Mouse (Mus musculus) forebrain, embryonic 13.5 days (tissue): ENCODE measurements around the gene Vav3. TPM values are rescaled to one million over a fixed set of nuclear protein-coding genes. Genes with fewer than 3 reads are reported as not detected.

ENCODE experiments used
- ATAC-seq: fragments of 200-750 bp; cut with Nextera tagmentation; 2 replicates; pipeline ENCODE4 v1.8.0; 2017
- H3K27ac ChIP-seq: fragments of 300-500 bp; sonication (generic); 2 replicates; pipeline ENCODE4 v1.5.1; 2015; ENCODE audit warnings: inconsistent platforms, mild to moderate bottlenecking, moderate library complexity
- H3K27me3 ChIP-seq: fragments of 300-500 bp; sonication (generic); 2 replicates; pipeline ENCODE4 v1.6.1; 2015; ENCODE audit warnings: mild to moderate bottlenecking, inconsistent platforms
- H3K36me3 ChIP-seq: fragments of 300-500 bp; sonication (generic); 2 replicates; pipeline ENCODE4 v1.6.1; 2015; ENCODE audit warnings: mild to moderate bottlenecking, inconsistent platforms; ENCODE audit not compliant: poor library complexity, severe bottlenecking
- H3K4me1 ChIP-seq: fragments of 300-500 bp; sonication (generic); 2 replicates; pipeline ENCODE4 v1.6.1; 2015; ENCODE audit warnings: inconsistent platforms
- H3K4me2 ChIP-seq: fragments of 300-500 bp; sonication (generic); 2 replicates; pipeline ENCODE4 v1.6.1; 2015; ENCODE audit warnings: inconsistent platforms, mild to moderate bottlenecking, moderate library complexity
- H3K4me3 ChIP-seq: fragments of 300-500 bp; sonication (generic); 2 replicates; pipeline ENCODE4 v1.5.1; 2015; ENCODE audit warnings: mild to moderate bottlenecking, inconsistent platforms
- H3K9ac ChIP-seq: fragments of 300-500 bp; sonication (generic); 2 replicates; pipeline ENCODE4 v1.6.1; 2015; ENCODE audit warnings: mild to moderate bottlenecking, inconsistent platforms
- H3K9me3 ChIP-seq: fragments of 300-500 bp; sonication (generic); replicated peaks from 2 replicates; pipeline ENCODE4 v1.6.1; 2016; ENCODE audit warnings: inconsistent platforms
- WGBS: fragments of 180-500 bp; shearing (Covaris S2); methylation state at CpG from one replicate; pipeline ENCODE4 v1.1.7; 2015; 5-methylcytosine and 5-hydroxymethylcytosine counted together
- polyA plus RNA-seq: library from polyadenylated mRNA; unstranded; fragments of >200 nt; fragmentation: Nextera tagmentation; extraction: Ambion mirVana; gene quantifications from 2 replicates; pipeline ENCODE4 v1.2.1, GENCODE M21; 2015

The Vav3 gene
- polyA plus RNA-seq, 1 experiment from 2014 or later, result 10.1 TPM

GRCm38 (mm10) chr3:109622816-109623215 lies 282.4 kb downstream of the Vav3 start:
- H3K36me3 ChIP-seq, result no peaks in the 10 kb centered on the region
- 68% methylated on average over 1 of the region's 1 CpGs for WGBS
- H3K9me3 ChIP-seq, result no peaks in the 10 kb centered on the region
- 0 out of 2 replicates have a peak, but pooled peaks cover 3% of the 10 kb centered on the region for H3K4me1 ChIP-seq
- no peak overlapping the region for H3K9ac ChIP-seq
- no peaks in the 10 kb centered on the region for H3K27me3 ChIP-seq
- no peak overlapping the region for H3K27ac ChIP-seq
- no peak overlapping the region for H3K4me2 ChIP-seq
- no peak overlapping the region for H3K4me3 ChIP-seq
- 0 out of 2 replicates have a peak, but pooled peaks have one; percentile 33 for ATAC-seq

DNA sequence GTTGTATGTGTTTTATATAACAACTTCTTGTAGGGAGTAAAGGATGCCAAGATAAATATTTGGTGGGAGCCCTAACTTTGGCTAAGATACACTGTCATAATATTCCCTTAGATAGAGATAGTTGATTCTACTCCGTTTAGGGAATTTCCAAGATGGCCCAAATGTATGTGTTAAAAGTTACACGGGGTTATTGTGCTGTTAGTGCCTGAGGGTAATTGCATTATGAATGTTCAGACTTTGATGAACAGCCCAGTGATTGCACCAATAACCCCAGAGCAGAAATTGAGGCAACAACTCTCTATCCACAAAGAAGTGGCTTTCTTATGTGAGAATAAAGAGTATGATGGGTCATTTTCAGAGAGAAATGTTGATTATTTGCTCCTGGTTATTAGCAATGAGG lies 283.3 kb downstream of the Vav3 start:
- Histone ChIP-seq H3K27me3 (no peaks in the 10 kb centered on the region), H3K4me1 (0 out of 2 replicates have a peak, but pooled peaks cover 3% of the 10 kb centered on the region), H3K4me3 (no peak overlapping the region), H3K27ac (no peak overlapping the region), H3K4me2 (no peak overlapping the region), H3K9ac (no peak overlapping the region), H3K36me3 (no peaks in the 10 kb centered on the region), H3K9me3 (no peaks in the 10 kb centered on the region)
- WGBS, result 85% methylated on average over 2 of the region's 2 CpGs
- no peak for ATAC-seq

DNA sequence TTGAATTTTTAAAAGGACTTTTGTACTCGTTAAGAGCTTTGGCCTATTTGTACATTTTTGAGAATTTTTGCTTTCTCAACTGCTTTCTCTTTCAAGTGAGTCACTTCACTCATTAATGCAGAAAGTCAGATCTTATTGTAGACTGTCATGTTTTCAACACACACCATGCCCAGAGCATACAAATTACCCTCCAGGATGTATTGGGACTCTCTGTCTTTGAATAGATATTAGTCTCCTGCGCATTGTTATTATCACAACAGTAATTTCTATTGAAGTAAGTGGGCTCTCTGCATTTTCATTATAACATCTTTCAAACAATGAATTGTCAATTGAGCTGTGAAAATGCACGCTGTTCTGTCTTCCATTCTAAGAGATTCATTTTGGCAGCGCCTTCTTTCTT lies 295.6 kb downstream of the Vav3 start:
- no peak overlapping the region for H3K9ac ChIP-seq
- ATAC-seq, result peak; percentile 43; the same call in 1 of the 2 replicates
- H3K27me3 ChIP-seq, result no peaks in the 10 kb centered on the region
- H3K9me3 ChIP-seq, result no peaks in the 10 kb centered on the region
- no peak overlapping the region for H3K27ac ChIP-seq
- H3K36me3 ChIP-seq, result no peaks in the 10 kb centered on the region
- no peak overlapping the region for H3K4me2 ChIP-seq
- 36% methylated on average over 4 of the region's 4 CpGs for WGBS
- peaks cover 10% of the 10 kb centered on the region for H3K4me1 ChIP-seq
- H3K4me3 ChIP-seq, result no peak overlapping the region

DNA sequence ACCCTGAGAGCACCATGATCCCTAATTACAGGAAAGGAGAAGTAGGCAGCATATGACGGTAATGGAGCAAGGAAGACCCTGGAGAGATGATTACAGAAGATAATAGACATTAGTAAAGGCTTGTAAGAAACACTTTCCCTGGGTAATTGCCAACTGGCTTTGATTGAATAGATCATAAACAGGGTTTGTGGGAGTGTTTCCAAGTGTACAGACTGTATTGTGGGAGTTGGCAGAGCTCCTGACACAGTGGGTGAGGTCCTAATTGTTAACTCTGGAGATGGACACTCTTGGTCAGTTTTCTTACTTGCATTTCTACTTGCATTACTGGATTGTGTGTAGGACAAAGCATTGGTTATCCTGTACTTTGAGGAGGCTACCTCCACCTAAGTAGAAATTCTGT lies 298.9 kb downstream of the Vav3 start:
- Histone ChIP-seq H3K9ac (no peak overlapping the region), H3K4me3 (no peak overlapping the region), H3K27ac (no peak overlapping the region), H3K27me3 (no peaks in the 10 kb centered on the region), H3K9me3 (no peaks in the 10 kb centered on the region), H3K4me2 (no peak overlapping the region), H3K4me1 (peaks cover 10% of the 10 kb centered on the region), H3K36me3 (no peaks in the 10 kb centered on the region)
- 43% methylated on average over 1 of the region's 1 CpGs for WGBS
- no peak for ATAC-seq

DNA sequence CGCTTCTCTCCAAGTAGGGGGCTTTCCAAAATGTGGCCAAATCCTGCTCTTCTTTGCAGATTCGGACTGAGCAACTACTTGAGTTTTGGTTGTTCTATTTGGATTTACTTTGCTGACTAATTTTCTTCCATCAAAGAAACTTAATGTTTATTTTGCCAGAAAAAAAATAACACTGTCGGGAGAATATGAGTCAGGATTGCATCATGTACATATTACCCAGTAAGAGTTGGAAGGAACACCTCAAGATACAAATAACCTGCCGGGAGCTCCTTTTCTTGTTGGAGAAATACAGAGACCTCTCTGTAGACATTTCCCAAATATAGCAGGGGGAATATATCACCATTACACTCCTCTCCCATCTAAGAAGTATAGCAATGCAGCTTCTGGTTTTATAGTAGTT lies 300.3 kb downstream of the Vav3 start:
- Histone ChIP-seq H3K9ac (no peak overlapping the region), H3K27ac (no peak overlapping the region), H3K4me1 (peaks cover 10% of the 10 kb centered on the region), H3K36me3 (no peaks in the 10 kb centered on the region), H3K4me2 (no peak overlapping the region), H3K27me3 (no peaks in the 10 kb centered on the region), H3K9me3 (no peaks in the 10 kb centered on the region), H3K4me3 (no peak overlapping the region)
- WGBS, result 84% methylated on average over 4 of the region's 4 CpGs
- no peak for ATAC-seq

GRCm38 (mm10) chr3:109648242-109648641 lies 307.8 kb downstream of the Vav3 start:
- no peak overlapping the region for H3K4me2 ChIP-seq
- no peaks in the 10 kb centered on the region for H3K9me3 ChIP-seq
- no peaks in the 10 kb centered on the region for H3K4me1 ChIP-seq
- H3K36me3 ChIP-seq, result no peaks in the 10 kb centered on the region
- H3K27ac ChIP-seq, result no peak overlapping the region
- WGBS, result 86% methylated on average over 2 of the region's 2 CpGs
- no peaks in the 10 kb centered on the region for H3K27me3 ChIP-seq
- ATAC-seq, result no peak
- H3K9ac ChIP-seq, result no peak overlapping the region
- no peak overlapping the region for H3K4me3 ChIP-seq

DNA sequence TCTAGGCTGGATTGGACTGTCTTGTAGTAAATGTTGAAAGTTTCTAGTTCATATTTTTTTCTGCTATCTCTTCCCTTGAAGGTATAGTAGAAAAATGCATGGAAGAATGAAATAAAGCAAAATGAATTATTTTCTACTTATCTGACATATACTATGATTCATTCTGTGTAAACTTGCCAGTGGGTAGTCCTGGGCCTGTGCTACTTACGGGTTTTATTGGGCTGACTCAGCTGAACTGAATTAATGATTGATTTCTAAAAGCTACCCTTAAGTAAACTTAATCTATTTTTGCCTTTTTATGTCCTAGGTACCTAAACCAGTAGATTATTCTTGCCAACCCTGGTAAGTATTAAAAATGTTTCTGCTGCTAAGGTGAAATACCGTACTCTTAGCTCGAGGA lies 311.0 kb downstream of the Vav3 start:
- 93% methylated on average over 3 of the region's 3 CpGs for WGBS
- H3K27ac ChIP-seq, result no peak overlapping the region
- H3K27me3 ChIP-seq, result no peaks in the 10 kb centered on the region
- H3K36me3 ChIP-seq, result no peaks in the 10 kb centered on the region
- ATAC-seq, result no peak
- H3K4me2 ChIP-seq, result no peak overlapping the region
- H3K4me1 ChIP-seq, result no peaks in the 10 kb centered on the region
- no peak overlapping the region for H3K9ac ChIP-seq
- no peaks in the 10 kb centered on the region for H3K9me3 ChIP-seq
- H3K4me3 ChIP-seq, result no peak overlapping the region

- H3K36me3 ChIP-seq, result no peaks in the 10 kb centered on the region
- WGBS, result 72% methylated on average over 12 of the region's 12 CpGs
- no peak overlapping the region for H3K9ac ChIP-seq
- ATAC-seq, result 0 out of 2 replicates have a peak, but pooled peaks have one; percentile 27
- no peaks in the 10 kb centered on the region for H3K27me3 ChIP-seq
- no peak overlapping the region for H3K4me2 ChIP-seq
- no peaks in the 10 kb centered on the region for H3K4me1 ChIP-seq
- H3K27ac ChIP-seq, result no peak overlapping the region
- H3K9me3 ChIP-seq, result no peaks in the 10 kb centered on the region
- H3K4me3 ChIP-seq, result no peak overlapping the region
Observed at GRCm38 (mm10) chr3:109652860-109653631, 312.6 kb downstream of the Vav3 start.

DNA sequence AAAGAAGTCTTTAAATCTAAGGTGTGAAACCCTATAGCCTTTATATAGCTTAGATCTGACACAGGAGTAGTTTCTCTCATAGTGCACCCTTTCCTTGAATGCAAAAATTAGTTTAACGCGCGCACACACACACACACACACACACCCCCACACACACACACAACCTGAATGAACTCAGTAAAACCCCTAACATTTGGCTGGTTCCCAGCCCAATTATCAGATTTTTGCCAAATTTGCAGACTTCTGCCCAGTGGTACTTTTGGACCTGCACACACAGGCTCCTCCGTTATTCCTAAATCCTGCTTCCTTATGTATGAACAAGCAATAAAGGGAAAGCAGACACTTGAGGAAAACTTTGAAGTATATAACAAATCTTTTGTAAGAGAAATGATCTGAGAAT lies 313.9 kb downstream of the Vav3 start:
- Histone ChIP-seq H3K4me3 (no peak overlapping the region), H3K4me2 (no peak overlapping the region), H3K36me3 (no peaks in the 10 kb centered on the region), H3K9me3 (no peaks in the 10 kb centered on the region), H3K9ac (no peak overlapping the region), H3K4me1 (no peaks in the 10 kb centered on the region), H3K27me3 (no peaks in the 10 kb centered on the region), H3K27ac (no peak overlapping the region)
- 93% methylated on average over 4 of the region's 4 CpGs for WGBS
- no peak for ATAC-seq

DNA sequence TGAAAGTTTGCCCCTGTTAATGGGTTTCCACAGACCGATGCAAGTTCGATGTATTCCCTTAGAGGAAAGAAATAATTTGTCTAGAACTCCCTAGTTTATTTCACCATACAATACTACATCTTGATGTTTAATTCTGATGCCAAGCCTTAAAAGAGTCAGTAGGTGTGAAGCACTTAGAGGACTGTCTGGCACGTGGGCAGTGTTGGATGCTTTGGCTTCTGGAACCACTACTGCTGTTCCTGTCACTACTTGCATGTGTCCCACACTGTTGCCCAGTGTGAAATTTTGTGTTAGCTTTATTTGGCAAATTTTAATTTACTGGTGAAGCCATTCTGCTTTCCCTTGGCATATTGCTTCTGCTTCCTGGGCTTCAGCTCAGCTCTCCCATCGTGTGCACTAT lies 331.3 kb downstream of the Vav3 start:
- no peaks in the 10 kb centered on the region for H3K4me1 ChIP-seq
- H3K4me2 ChIP-seq, result no peak overlapping the region
- H3K9ac ChIP-seq, result no peak overlapping the region
- 93% methylated on average over 4 of the region's 4 CpGs for WGBS
- no peak overlapping the region for H3K27ac ChIP-seq
- H3K36me3 ChIP-seq, result no peaks in the 10 kb centered on the region
- ATAC-seq, result 0 out of 2 replicates have a peak, but pooled peaks have one; percentile 24
- H3K9me3 ChIP-seq, result no peaks in the 10 kb centered on the region
- no peaks in the 10 kb centered on the region for H3K27me3 ChIP-seq
- no peak overlapping the region for H3K4me3 ChIP-seq

DNA sequence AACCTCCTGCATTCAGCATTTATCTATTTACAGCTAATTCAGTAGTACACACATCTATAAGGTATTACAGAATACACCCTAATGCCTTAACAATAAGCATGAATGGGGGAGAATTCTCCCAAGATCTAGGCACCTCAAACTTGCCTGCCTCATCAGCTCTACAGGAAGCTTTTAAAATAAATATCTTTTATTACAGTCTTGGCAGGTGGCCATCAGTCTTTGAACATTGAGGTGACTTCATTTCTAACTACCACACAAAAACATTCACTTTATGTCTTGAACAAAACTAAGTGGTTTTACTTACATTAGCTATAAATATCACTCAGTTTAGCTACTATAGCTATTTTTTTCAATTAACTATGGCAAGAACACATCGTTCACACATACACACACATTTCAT lies 332.5 kb downstream of the Vav3 start:
- Histone ChIP-seq H3K4me1 (no peaks in the 10 kb centered on the region), H3K9ac (no peak overlapping the region), H3K4me2 (no peak overlapping the region), H3K27ac (no peak overlapping the region), H3K36me3 (no peaks in the 10 kb centered on the region), H3K27me3 (no peaks in the 10 kb centered on the region), H3K4me3 (no peak overlapping the region), H3K9me3 (no peaks in the 10 kb centered on the region)
- no peak for ATAC-seq
- 89% methylated on average over 1 of the region's 1 CpGs for WGBS

- 76% methylated on average over 2 of the region's 2 CpGs for WGBS
- Histone ChIP-seq H3K27me3 (no peaks in the 10 kb centered on the region), H3K27ac (no peak overlapping the region), H3K9ac (no peak overlapping the region), H3K4me2 (no peak overlapping the region), H3K4me1 (no peaks in the 10 kb centered on the region), H3K4me3 (no peak overlapping the region), H3K36me3 (no peaks in the 10 kb centered on the region), H3K9me3 (no peaks in the 10 kb centered on the region)
- ATAC-seq, result peak; percentile 38; the same call in 1 of the 2 replicates
Observed at GRCm38 (mm10) chr3:109680281-109680680, 339.8 kb downstream of the Vav3 start.

GRCm38 (mm10) chr3:109681863-109682262 lies 341.4 kb downstream of the Vav3 start:
- ATAC-seq, result no peak

More at GRCm38 (mm10) chr3:109681863-109682262, 341.4 kb downstream of the Vav3 start:
- no peaks in the 10 kb centered on the region for H3K9me3 ChIP-seq
- H3K36me3 ChIP-seq, result no peaks in the 10 kb centered on the region
- H3K27ac ChIP-seq, result no peak overlapping the region
- no peak overlapping the region for H3K4me3 ChIP-seq
- H3K27me3 ChIP-seq, result no peaks in the 10 kb centered on the region
- no peaks in the 10 kb centered on the region for H3K4me1 ChIP-seq
- H3K4me2 ChIP-seq, result no peak overlapping the region
- WGBS, result 94% methylated on average over 5 of the region's 5 CpGs
- no peak overlapping the region for H3K9ac ChIP-seq
